Mouse (Mus musculus): ENCODE measurements around the gene Foxn3. TPM values are rescaled to one million over a fixed set of nuclear protein-coding genes. Genes with fewer than 3 reads are reported as not detected.

Gene Foxn3
- polyA plus RNA-seq, 1 experiment from 2014 or later: 60.5 TPM

DNA sequence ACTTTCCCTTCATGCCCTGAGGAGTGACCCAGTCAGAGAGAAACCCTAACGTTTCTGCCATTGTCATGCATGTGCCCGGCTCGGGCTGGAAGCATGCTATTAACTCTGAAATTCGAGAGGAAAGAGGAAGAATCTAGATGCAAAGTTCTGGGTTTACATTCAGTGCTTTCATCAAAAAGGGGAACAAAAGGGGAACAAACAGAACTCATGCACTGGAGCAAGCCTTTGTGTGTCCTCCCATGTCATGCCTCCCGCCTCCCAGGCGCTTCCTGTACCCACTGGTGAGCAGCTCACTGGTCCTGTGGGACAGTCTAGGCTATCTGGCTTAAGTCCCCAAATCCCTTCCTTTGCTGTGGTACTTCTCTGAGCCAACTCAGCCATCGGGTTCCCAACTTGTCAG, 299.0 kb downstream of the Foxn3 start:
- 65% methylated on average over 7 of the region's 7 CpGs for WGBS
- H3K4me3 ChIP-seq (ENCODE audit: low read length): no peak overlapping the region
- no peaks in the 10 kb centered on the region for H3K36me3 ChIP-seq (ENCODE audit: control insufficient read depth, insufficient read depth, low read length)
- H3K9me3 ChIP-seq (ENCODE audit: control insufficient read depth, low read length): no peaks in the 10 kb centered on the region
- H3K4me1 ChIP-seq (ENCODE audit: control insufficient read depth, insufficient read depth, low read depth, low read length): peaks cover 15% of the 10 kb centered on the region
- no peak for ATAC-seq
- no peak overlapping the region for H3K27ac ChIP-seq (ENCODE audit: low read depth, low read length)
- no peaks in the 10 kb centered on the region for H3K27me3 ChIP-seq (replicated peaks; ENCODE audit: control insufficient read depth, insufficient read depth, low read length)
- H3K9ac ChIP-seq (ENCODE audit: low read depth, low read length): no peak overlapping the region
- no peak overlapping the region for H3K4me2 ChIP-seq (ENCODE audit: low read length)

DNA sequence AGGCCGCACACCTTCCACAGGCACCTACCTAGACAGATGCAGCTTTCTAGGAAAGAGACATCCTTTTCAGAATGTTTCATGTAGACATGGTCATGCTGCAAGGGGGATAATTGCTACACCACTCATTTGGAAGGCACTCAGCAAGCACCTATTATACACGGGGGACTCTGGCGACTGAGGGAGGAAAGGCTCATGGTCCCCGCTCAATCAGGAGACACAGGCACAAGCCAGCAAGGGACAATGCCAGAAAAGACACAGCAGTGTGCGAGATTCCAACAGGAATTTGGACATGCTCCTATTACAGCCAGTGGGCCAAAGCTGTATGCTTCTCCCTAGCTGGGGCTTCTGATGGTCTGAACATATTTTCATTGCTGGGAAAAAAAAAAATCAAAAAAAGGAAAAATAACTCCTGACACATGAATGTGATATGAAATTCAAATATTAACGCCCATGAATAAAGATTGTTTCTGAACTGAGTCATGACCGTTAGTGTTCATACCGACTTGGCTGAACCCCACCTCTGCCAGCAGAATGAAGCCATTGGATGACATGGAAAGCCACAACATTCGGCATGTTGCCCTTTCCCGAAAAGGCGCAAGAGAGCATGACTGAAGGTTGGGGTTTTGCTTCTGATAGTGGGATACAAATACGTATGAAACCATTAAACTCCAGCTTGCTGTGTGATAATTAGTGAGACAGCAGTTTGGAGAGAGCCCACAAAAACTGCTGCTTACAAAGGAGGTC, 299.6 kb downstream of the Foxn3 start:
- peaks cover 13% of the 10 kb centered on the region for H3K4me1 ChIP-seq (ENCODE audit: control insufficient read depth, insufficient read depth, low read depth, low read length)
- no peaks in the 10 kb centered on the region for H3K9me3 ChIP-seq (ENCODE audit: control insufficient read depth, low read length)
- no peaks in the 10 kb centered on the region for H3K36me3 ChIP-seq (ENCODE audit: control insufficient read depth, insufficient read depth, low read length)
- H3K4me2 ChIP-seq (ENCODE audit: low read length): no peak overlapping the region
- H3K9ac ChIP-seq (ENCODE audit: low read depth, low read length): no peak overlapping the region
- no peak overlapping the region for H3K4me3 ChIP-seq (ENCODE audit: low read length)
- no peaks in the 10 kb centered on the region for H3K27me3 ChIP-seq (replicated peaks; ENCODE audit: control insufficient read depth, insufficient read depth, low read length)
- ATAC-seq: 0 out of 2 replicates have a peak, but pooled peaks have one; percentile 37
- no peak overlapping the region for H3K27ac ChIP-seq (ENCODE audit: low read depth, low read length)
- WGBS: 65% methylated on average over 12 of the region's 12 CpGs

DNA sequence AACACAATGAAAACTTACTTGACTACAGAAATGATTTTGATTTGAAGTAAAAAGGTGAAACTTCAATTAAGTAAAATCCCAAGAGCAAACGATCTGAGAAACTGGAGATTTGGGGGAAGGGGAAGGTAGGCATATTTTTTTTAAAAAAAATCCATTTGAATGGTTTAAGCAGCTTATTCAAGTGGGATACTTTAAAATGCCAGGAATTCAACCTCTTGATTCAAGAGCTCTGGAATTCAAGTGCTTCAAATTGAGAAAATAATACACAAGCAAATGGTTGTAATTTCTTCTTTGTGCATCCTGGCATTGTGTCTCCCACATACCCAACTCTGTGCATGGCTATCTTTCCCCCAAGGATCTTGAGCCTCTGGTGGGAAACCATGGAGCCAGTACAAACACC, 300.5 kb downstream of the Foxn3 start:
- no peaks in the 10 kb centered on the region for H3K9me3 ChIP-seq (ENCODE audit: control insufficient read depth, low read length)
- 82% methylated on average over 1 of the region's 1 CpGs for WGBS
- H3K4me3 ChIP-seq (ENCODE audit: low read length): no peak overlapping the region
- no peaks in the 10 kb centered on the region for H3K27me3 ChIP-seq (replicated peaks; ENCODE audit: control insufficient read depth, insufficient read depth, low read length)
- H3K9ac ChIP-seq (ENCODE audit: low read depth, low read length): no peak overlapping the region
- no peak overlapping the region for H3K27ac ChIP-seq (ENCODE audit: low read depth, low read length)
- H3K36me3 ChIP-seq (ENCODE audit: control insufficient read depth, insufficient read depth, low read length): no peaks in the 10 kb centered on the region
- peaks cover 21% of the 10 kb centered on the region for H3K4me1 ChIP-seq (ENCODE audit: control insufficient read depth, insufficient read depth, low read depth, low read length)
- no peak for ATAC-seq
- no peak overlapping the region for H3K4me2 ChIP-seq (ENCODE audit: low read length)

DNA sequence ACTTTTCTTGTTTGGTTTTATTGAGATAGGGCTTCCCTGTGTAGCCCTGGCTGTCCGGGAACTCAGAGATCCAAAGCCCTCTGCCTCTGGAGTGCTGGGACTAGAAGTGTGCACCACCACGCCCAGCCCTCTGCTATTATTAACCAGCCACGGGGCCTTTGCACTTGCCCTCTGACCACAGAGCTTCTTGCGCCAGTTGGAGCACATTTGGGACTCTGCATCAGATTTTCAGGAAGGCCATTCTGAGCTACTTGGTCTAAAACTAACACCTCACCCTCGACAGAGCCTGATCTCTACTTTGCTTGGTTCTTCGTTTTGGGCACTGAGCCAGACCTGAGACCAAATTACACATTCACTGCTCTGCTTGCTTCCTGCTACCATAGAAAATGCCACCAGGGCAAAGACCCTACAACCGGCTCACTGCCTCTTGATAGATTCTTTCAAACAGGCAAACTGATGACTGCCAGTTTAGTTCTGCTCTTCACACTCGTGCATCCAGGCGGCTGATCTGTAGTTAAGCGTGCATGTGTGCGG, 301.2 kb downstream of the Foxn3 start:
- Histone ChIP-seq H3K9me3 (ENCODE audit: control insufficient read depth, low read length) (no peaks in the 10 kb centered on the region), H3K36me3 (ENCODE audit: control insufficient read depth, insufficient read depth, low read length) (no peaks in the 10 kb centered on the region), H3K4me2 (ENCODE audit: low read length) (no peak overlapping the region), H3K9ac (ENCODE audit: low read depth, low read length) (no peak overlapping the region), H3K27me3 (replicated peaks; ENCODE audit: control insufficient read depth, insufficient read depth, low read length) (no peaks in the 10 kb centered on the region), H3K27ac (ENCODE audit: low read depth, low read length) (no peak overlapping the region), H3K4me1 (ENCODE audit: control insufficient read depth, insufficient read depth, low read depth, low read length) (peaks cover 27% of the 10 kb centered on the region), H3K4me3 (ENCODE audit: low read length) (no peak overlapping the region)
- 76% methylated on average over 11 of the region's 11 CpGs for WGBS
- ATAC-seq: no peak

DNA sequence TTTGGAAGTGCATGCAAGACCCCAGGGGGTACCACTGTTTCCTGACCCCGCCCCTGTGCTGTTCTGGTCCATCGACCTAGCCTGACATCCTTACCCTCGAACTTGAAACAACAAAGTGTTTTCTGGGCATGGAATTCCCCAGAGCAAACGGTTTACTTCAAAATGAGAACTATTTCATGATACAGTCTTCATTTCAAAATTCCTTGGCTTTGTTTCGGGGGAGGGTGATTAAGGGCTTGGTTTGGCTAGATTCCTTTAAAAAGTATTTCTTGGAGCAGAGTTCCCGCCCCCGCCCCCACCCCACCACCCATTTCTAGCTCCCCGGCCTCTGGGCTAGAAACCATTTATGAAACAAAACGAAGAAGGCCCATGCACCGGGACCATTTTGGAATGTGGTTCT, 303.2 kb downstream of the Foxn3 start:
- no peak for ATAC-seq
- 72% methylated on average over 10 of the region's 10 CpGs for WGBS
- H3K4me1 ChIP-seq (ENCODE audit: control insufficient read depth, insufficient read depth, low read depth, low read length): peaks cover 28% of the 10 kb centered on the region
- H3K9me3 ChIP-seq (ENCODE audit: control insufficient read depth, low read length): no peaks in the 10 kb centered on the region
- H3K27ac ChIP-seq (ENCODE audit: low read depth, low read length): no peak overlapping the region
- H3K4me3 ChIP-seq (ENCODE audit: low read length): no peak overlapping the region
- no peaks in the 10 kb centered on the region for H3K27me3 ChIP-seq (replicated peaks; ENCODE audit: control insufficient read depth, insufficient read depth, low read length)
- no peak overlapping the region for H3K9ac ChIP-seq (ENCODE audit: low read depth, low read length)
- no peaks in the 10 kb centered on the region for H3K36me3 ChIP-seq (ENCODE audit: control insufficient read depth, insufficient read depth, low read length)
- no peak overlapping the region for H3K4me2 ChIP-seq (ENCODE audit: low read length)

DNA sequence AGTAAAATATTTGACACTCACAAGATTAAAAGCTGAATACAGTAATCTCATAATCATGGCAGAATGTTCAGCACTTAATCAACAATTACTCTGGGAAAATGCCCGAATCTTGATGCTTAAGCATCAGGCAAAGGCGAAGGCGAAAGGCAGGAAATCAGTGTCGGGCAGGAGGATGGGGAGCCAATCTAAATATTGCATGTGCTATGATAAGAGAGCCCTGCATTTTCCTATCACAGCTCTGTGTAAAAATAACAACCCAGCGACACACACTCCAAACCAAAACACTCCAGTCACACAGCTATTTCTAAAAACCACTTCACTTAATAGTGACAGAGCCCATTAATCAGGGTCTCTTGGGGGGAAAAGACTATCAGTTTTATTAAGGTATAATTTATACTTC, 305.8 kb downstream of the Foxn3 start:
- peaks cover 19% of the 10 kb centered on the region for H3K4me1 ChIP-seq (ENCODE audit: control insufficient read depth, insufficient read depth, low read depth, low read length)
- H3K9me3 ChIP-seq (ENCODE audit: control insufficient read depth, low read length): no peaks in the 10 kb centered on the region
- H3K27ac ChIP-seq (ENCODE audit: low read depth, low read length): no peak overlapping the region
- no peak for ATAC-seq
- no peaks in the 10 kb centered on the region for H3K36me3 ChIP-seq (ENCODE audit: control insufficient read depth, insufficient read depth, low read length)
- no peaks in the 10 kb centered on the region for H3K27me3 ChIP-seq (replicated peaks; ENCODE audit: control insufficient read depth, insufficient read depth, low read length)
- no peak overlapping the region for H3K4me3 ChIP-seq (ENCODE audit: low read length)
- no peak overlapping the region for H3K9ac ChIP-seq (ENCODE audit: low read depth, low read length)
- no peak overlapping the region for H3K4me2 ChIP-seq (ENCODE audit: low read length)
- 57% methylated on average over 5 of the region's 5 CpGs for WGBS

DNA sequence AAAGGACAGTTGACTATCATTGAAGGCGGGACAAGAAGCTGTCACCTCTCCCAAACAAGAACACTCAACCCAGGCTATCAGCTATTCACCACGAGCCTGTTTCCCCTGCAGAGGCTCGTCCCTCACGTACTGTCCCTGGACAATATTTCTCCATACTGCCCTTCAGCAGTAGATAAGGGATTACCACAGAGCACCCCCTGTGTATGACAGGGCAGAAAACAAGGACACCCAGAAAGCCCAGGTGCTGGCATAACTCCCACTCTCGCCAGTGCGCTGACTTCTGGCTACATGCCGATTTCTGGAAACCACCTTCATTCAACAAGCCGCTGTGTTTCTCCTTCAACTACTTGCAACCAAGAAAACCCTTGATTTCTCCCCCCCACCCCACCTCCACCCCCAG, 306.4 kb downstream of the Foxn3 start:
- no peaks in the 10 kb centered on the region for H3K9me3 ChIP-seq (ENCODE audit: control insufficient read depth, low read length)
- no peak overlapping the region for H3K4me3 ChIP-seq (ENCODE audit: low read length)
- peaks cover 19% of the 10 kb centered on the region for H3K4me1 ChIP-seq (ENCODE audit: control insufficient read depth, insufficient read depth, low read depth, low read length)
- H3K4me2 ChIP-seq (ENCODE audit: low read length): no peak overlapping the region
- no peaks in the 10 kb centered on the region for H3K27me3 ChIP-seq (replicated peaks; ENCODE audit: control insufficient read depth, insufficient read depth, low read length)
- ATAC-seq: no peak
- H3K27ac ChIP-seq (ENCODE audit: low read depth, low read length): no peak overlapping the region
- 91% methylated on average over 8 of the region's 8 CpGs for WGBS
- H3K36me3 ChIP-seq (ENCODE audit: control insufficient read depth, insufficient read depth, low read length): no peaks in the 10 kb centered on the region
- no peak overlapping the region for H3K9ac ChIP-seq (ENCODE audit: low read depth, low read length)

DNA sequence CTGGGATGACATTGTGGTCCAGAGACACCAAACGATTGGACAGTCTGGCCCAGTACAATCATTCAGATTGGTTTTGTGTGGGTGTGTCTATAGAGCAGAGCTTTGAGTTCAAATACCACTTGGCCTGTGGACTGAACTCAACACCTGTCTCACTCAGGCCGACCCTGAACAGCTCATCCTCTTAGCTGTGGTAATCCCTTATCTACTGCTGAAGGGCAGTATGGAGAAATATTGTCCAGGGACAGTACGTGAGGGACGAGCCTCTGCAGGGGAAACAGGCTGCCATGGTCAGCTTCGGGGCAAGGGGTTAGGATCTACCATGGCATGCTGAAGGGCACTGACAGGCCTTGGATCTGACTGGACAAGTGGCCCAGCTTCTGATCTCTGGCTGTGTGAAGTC, 306.9 kb downstream of the Foxn3 start:
- ATAC-seq: no peak
- Histone ChIP-seq H3K27me3 (replicated peaks; ENCODE audit: control insufficient read depth, insufficient read depth, low read length) (no peaks in the 10 kb centered on the region), H3K4me2 (ENCODE audit: low read length) (no peak overlapping the region), H3K4me3 (ENCODE audit: low read length) (no peak overlapping the region), H3K27ac (ENCODE audit: low read depth, low read length) (no peak overlapping the region), H3K9ac (ENCODE audit: low read depth, low read length) (no peak overlapping the region), H3K36me3 (ENCODE audit: control insufficient read depth, insufficient read depth, low read length) (no peaks in the 10 kb centered on the region), H3K9me3 (ENCODE audit: control insufficient read depth, low read length) (no peaks in the 10 kb centered on the region), H3K4me1 (ENCODE audit: control insufficient read depth, insufficient read depth, low read depth, low read length) (peaks cover 19% of the 10 kb centered on the region)
- 96% methylated on average over 5 of the region's 5 CpGs for WGBS

DNA sequence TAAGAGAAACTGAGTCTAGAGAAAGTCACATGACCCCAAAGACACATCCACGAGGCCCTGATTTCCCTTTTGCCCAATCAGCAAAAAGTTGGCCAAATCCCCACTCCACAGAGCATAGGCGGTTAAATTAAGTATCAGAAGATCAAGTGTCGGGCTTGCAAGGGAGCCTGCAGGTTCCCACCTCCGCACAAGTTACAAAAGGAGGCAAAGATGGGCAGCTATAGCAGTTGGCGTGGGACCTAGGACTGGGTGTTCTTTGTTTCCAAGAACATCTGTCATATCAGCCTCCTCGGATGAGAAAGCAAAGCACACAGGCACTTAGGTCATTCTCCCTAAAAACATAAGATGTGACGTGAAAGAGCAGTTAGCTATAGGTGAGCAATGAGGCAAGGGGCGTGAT, 308.9 kb downstream of the Foxn3 start:
- H3K4me1 ChIP-seq (ENCODE audit: control insufficient read depth, insufficient read depth, low read depth, low read length): peaks cover 17% of the 10 kb centered on the region
- ATAC-seq: no peak
- no peak overlapping the region for H3K4me3 ChIP-seq (ENCODE audit: low read length)
- no peak overlapping the region for H3K27ac ChIP-seq (ENCODE audit: low read depth, low read length)
- no peak overlapping the region for H3K9ac ChIP-seq (ENCODE audit: low read depth, low read length)
- 81% methylated on average over 8 of the region's 8 CpGs for WGBS
- no peak overlapping the region for H3K4me2 ChIP-seq (ENCODE audit: low read length)
- no peaks in the 10 kb centered on the region for H3K9me3 ChIP-seq (ENCODE audit: control insufficient read depth, low read length)
- no peaks in the 10 kb centered on the region for H3K27me3 ChIP-seq (replicated peaks; ENCODE audit: control insufficient read depth, insufficient read depth, low read length)
- H3K36me3 ChIP-seq (ENCODE audit: control insufficient read depth, insufficient read depth, low read length): no peaks in the 10 kb centered on the region
